Mouse (Mus musculus) T-helper 1 cell (primary cell): ENCODE results near the gene Eif1ax.
"Not testable (repeated sequence)": the region's sequence is repeated elsewhere in the genome, so short reads cannot be mapped to it uniquely, and the experiment has no call there.

Source experiments
- in situ Hi-C: fragments of 300-600 bp; cut with MboI, MseI; formaldehyde crosslinking; loops from one replicate; pipeline ENCODE4 v1.15.1; 2025; ENCODE audit warnings: high pct_unique_total_duplicates

The Eif1ax gene

GRCm38 (mm10) chrX:159371831-159372752 lies at the start of gene Eif1ax:
TSS of gene Eif1ax (plus strand) at chrX:159372178.
- in situ Hi-C loops, result no loop called here

- in situ Hi-C loops, result no loop called here
Measured at GRCm38 (mm10) chrX:159364506-159364905, 7.5 kb upstream of the Eif1ax start.

GRCm38 (mm10) chrX:159372753-159373144 lies 771 bp downstream of the Eif1ax start:
- in situ Hi-C loops, result no loop called here

- in situ Hi-C loops, result no loop called here
Measured at GRCm38 (mm10) chrX:159387105-159387504, 15.1 kb downstream of the Eif1ax start.

GRCm38 (mm10) chrX:159388953-159389352 lies 17.0 kb downstream of the Eif1ax start:
- in situ Hi-C loops, result no loop called here

GRCm38 (mm10) chrX:159390347-159390962 lies 18.5 kb downstream of the Eif1ax start:
- in situ Hi-C loops, result no loop called here

- in situ Hi-C loops, result no loop called here
Measured at GRCm38 (mm10) chrX:159391239-159391638, 19.3 kb downstream of the Eif1ax start.

GRCm38 (mm10) chrX:159409253-159409652 lies 37.3 kb downstream of the Eif1ax start:
- in situ Hi-C loops, result no loop called here

- in situ Hi-C loops, result no loop called here
Measured at GRCm38 (mm10) chrX:159414130-159414828, 42.3 kb downstream of the Eif1ax start, which contains the start of gene Map7d2. TSS of gene Map7d2 (plus strand) at chrX:159414572.

GRCm38 (mm10) chrX:159414829-159415673 lies 43.1 kb downstream of the Eif1ax start:
- in situ Hi-C loops, result no loop called here

GRCm38 (mm10) chrX:159430507-159430906 lies 58.5 kb downstream of the Eif1ax start:
- in situ Hi-C loops, result not testable (repeated sequence)
